Mouse (Mus musculus) megakaryocyte, embryonic 14.5 days (primary cell): ENCODE data around the gene Drc7. TPM values are rescaled to one million over a fixed set of nuclear protein-coding genes. Genes with fewer than 3 reads are reported as not detected.

Source experiments
- H3K27me3 ChIP-seq: replicated peaks from 2 replicates; pipeline ENCODE3; 2012; ENCODE audit warnings: inconsistent platforms
- H3K36me3 ChIP-seq: replicated peaks from 2 replicates; pipeline ENCODE3; 2012; ENCODE audit warnings: low read length, inconsistent platforms, mixed read lengths
- H3K4me1 ChIP-seq: 2 replicates; pipeline ENCODE4 v1.6.1; 2012; ENCODE audit warnings: inconsistent platforms
- H3K4me3 ChIP-seq: replicated peaks from 2 replicates; pipeline ENCODE3; 2012; ENCODE audit warnings: moderate library complexity, mild to moderate bottlenecking, inconsistent platforms
- H3K9me3 ChIP-seq: 2 replicates; pipeline ENCODE4 v1.6.1; 2012; ENCODE audit warnings: inconsistent platforms
- FLI1 ChIP-seq: IDR thresholded peaks from 2 replicates; pipeline ENCODE4 v1.6.1; 2012; ENCODE audit warnings: low read length, inconsistent platforms, mixed read lengths
- GATA1 ChIP-seq: IDR thresholded peaks from 3 replicates; pipeline ENCODE4 v1.6.1; 2012; ENCODE audit warnings: mixed read lengths, low read length, inconsistent platforms, borderline replicate concordance
- polyA plus RNA-seq: library from polyadenylated mRNA; stranded (reverse); fragments of >175 nt; gene quantifications from 2 replicates; pipeline ENCODE4 v1.2.3, GENCODE M21; 2012; ENCODE audit warnings: low replicate concordance; ENCODE audit not compliant: insufficient read depth

The Drc7 gene
- polyA plus RNA-seq, 1 experiment, result 0.51 TPM

DNA sequence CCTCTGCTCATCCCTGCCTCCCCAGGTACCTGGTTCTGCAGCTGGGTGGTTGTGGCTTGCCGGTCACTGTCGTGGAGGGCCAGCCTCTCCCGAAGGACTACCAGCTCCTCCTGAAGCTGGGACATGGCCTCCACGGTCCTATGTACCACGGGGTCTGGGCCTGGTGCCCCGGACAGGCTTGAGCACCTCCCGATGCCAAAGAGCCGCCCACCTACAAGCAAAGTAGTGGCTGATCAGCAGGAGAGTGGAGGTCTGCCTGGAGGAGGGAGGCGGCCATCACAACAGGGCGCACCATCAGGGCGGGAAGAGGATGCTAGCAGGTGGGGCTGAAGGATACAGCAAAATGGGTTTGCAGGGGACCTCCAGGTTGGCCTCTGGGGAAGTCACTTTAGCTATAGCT is 71.6 kb downstream of the Drc7 start:
- H3K4me3 ChIP-seq, result no peak overlapping the region

DNA sequence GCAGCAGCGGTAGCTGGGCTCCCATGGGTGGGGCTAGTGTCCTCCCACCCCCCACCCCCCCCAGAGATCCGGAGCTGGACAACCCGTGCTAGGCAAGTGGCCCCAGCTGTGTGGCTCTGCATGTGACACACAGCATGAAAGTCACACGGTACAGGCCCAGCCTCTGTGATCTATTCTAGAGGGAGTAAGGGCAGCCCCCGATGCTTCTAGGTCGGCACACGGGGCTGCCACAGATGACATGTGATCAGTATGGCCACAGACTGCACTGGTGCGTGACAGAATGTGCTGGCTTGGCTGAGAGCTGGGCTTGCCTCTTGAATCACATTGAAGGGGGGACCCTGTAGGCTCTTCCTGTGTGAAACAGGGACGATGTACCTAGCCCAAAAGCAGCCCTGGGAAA is 72.8 kb downstream of the Drc7 start:
- H3K27me3 ChIP-seq, result peaks cover 68% of the 10 kb centered on the region
- H3K36me3 ChIP-seq, result peaks cover 78% of the 10 kb centered on the region
- TF ChIP-seq GATA1 (no peak), FLI1 (no peak)
- peaks cover 3% of the 10 kb centered on the region; the same call in 1 of the 2 replicates for H3K9me3 ChIP-seq
- no peak overlapping the region for H3K4me3 ChIP-seq
- H3K4me1 ChIP-seq, result peaks cover 3% of the 10 kb centered on the region; the same call in 1 of the 2 replicates

More for the DNA sequence above, 71.6 kb downstream of the Drc7 start:
- Histone ChIP-seq H3K36me3 (peaks cover 77% of the 10 kb centered on the region), H3K4me1 (peaks cover 3% of the 10 kb centered on the region; the same call in 1 of the 2 replicates), H3K9me3 (peaks cover 3% of the 10 kb centered on the region; the same call in 1 of the 2 replicates), H3K27me3 (peaks cover 58% of the 10 kb centered on the region)
- TF ChIP-seq GATA1 (no peak), FLI1 (no peak)

Other genes with a start within 250 kb of the Drc7 start
- gene Ccl17, start 244.7 kb upstream of the Drc7 start, polyA plus RNA-seq, result not detected in 2 replicates
- gene Coq9, start 216.8 kb upstream of the Drc7 start, polyA plus RNA-seq, result 62.7 and 175 TPM in 2 replicates
- 404 and 666 TPM in 2 replicates for gene Ciapin1, start 216.7 kb upstream of the Drc7 start, polyA plus RNA-seq
- 15.3 and 21.3 TPM in 2 replicates for gene Polr2c, start 197.7 kb upstream of the Drc7 start, polyA plus RNA-seq
- gene Dok4, start 178.8 kb upstream of the Drc7 start, polyA plus RNA-seq, result 0.81 and 1.1 TPM in 2 replicates
- 0.73 and 1.4 TPM in 2 replicates for gene Ccdc102a, start 137.0 kb upstream of the Drc7 start, polyA plus RNA-seq
- gene Adgrg5, start 131.4 kb upstream of the Drc7 start, polyA plus RNA-seq, result 1.2 and 1.8 TPM in 2 replicates
- 388 and 1,147 TPM in 2 replicates for gene Adgrg1, start 80.4 kb upstream of the Drc7 start, polyA plus RNA-seq
- gene Adgrg3, start 37.4 kb upstream of the Drc7 start, polyA plus RNA-seq, result 111 and 126 TPM in 2 replicates
- 17.2 and 46.5 TPM in 2 replicates for gene Katnb1, start 26.1 kb downstream of the Drc7 start, polyA plus RNA-seq
- 53.9 and 60.5 TPM in 2 replicates for gene Kifc3, start 147.7 kb downstream of the Drc7 start, polyA plus RNA-seq